Mouse (Mus musculus) thymus, adult 2 months (tissue): ENCODE measurements at regions not wholly inside any gene's neighbourhood (a gene's known extent, or its start where the extent isn't known, plus 50 kb on each side); places are given as distances from the start of the nearest gene placed in this dataset.

Experiments used
- CTCF ChIP-seq: fragments of 200-500 bp; IDR thresholded peaks from 2 replicates; pipeline ENCODE4 v1.5.1; 2012; ENCODE audit warnings: mild to moderate bottlenecking, control low read depth, low read length, moderate library complexity, borderline replicate concordance; ENCODE audit not compliant: control insufficient read depth, poor library complexity, insufficient read depth; ENCODE audit errors: extremely low read depth
- POLR2A ChIP-seq: fragments of 200-500 bp; IDR thresholded peaks from 2 replicates; pipeline ENCODE4 v1.6.1; 2012; ENCODE audit warnings: mild to moderate bottlenecking, low read length, control low read depth, moderate library complexity; ENCODE audit not compliant: control insufficient read depth, poor library complexity, insufficient read depth; ENCODE audit errors: extremely low read depth

GRCm38 (mm10) chr9:33850993-33851392 lies 634.7 kb upstream of the Kirrel3 start:
- TF ChIP-seq POLR2A (no peak), CTCF (no peak)
